Comparison of ENCODE assay signal across 8 mouse cellular contexts in genomic region chr9:50696851-50697705, GRCm38 (mm10). TPM values are rescaled to one million over a fixed set of nuclear protein-coding genes. Genes with fewer than 3 reads are reported as not detected.
DNase-seq lines count a peak whose midpoint lies in the region; ATAC-seq lines count a peak whose summit lies in the region.

No protein-coding gene starts in this region.

- peaks cover 41% of the 10 kb centered on the region for H3K27me3 ChIP-seq in liver, embryonic 11.5 days (replicated peaks; ENCODE audit: control insufficient read depth, insufficient read depth, low read length)
- peaks cover 20% of the 10 kb centered on the region for H3K27me3 ChIP-seq in embryonic facial prominence, embryonic 13.5 days
- peaks cover 4% of the 10 kb centered on the region; the same call in 1 of the 2 replicates for H3K27me3 ChIP-seq in intestine, embryonic 16.5 days (replicated peaks; ENCODE audit: control insufficient read depth, insufficient read depth, low read length)
- peaks cover 7% of the 10 kb centered on the region; the same call in 1 of the 2 replicates for H3K27me3 ChIP-seq in neural tube, embryonic 13.5 days

- no peaks in the 10 kb centered on the region; the same call in 1 of the 2 replicates for H3K36me3 ChIP-seq in liver, embryonic 11.5 days (ENCODE audit: control insufficient read depth, insufficient read depth, low read length)
- H3K36me3 ChIP-seq in embryonic facial prominence, embryonic 13.5 days: peaks cover 33% of the 10 kb centered on the region
- no peaks in the 10 kb centered on the region for H3K36me3 ChIP-seq in intestine, embryonic 16.5 days (ENCODE audit: control insufficient read depth, insufficient read depth, low read length)
- peaks cover 42% of the 10 kb centered on the region for H3K36me3 ChIP-seq in neural tube, embryonic 13.5 days

- no peak overlapping the region for H3K9ac ChIP-seq in liver, embryonic 11.5 days (ENCODE audit: low read depth, low read length)
- peak overlapping the region; percentile 58 for H3K9ac ChIP-seq in embryonic facial prominence, embryonic 13.5 days
- H3K9ac ChIP-seq in intestine, embryonic 16.5 days (ENCODE audit: low read depth, low read length): peak overlapping the region; percentile 51
- peak overlapping the region; percentile 79 for H3K9ac ChIP-seq in neural tube, embryonic 13.5 days

- no peak for DNase-seq in liver, embryonic 11.5 days (ENCODE audit: low spot score)
- DNase-seq in liver: no peak
- DNase-seq in T-cell, adult 2 months (ENCODE audit: low spot score): no peak
- DNase-seq in kidney, adult 18-20 months: no peak
- DNase-seq in thymus, postnatal 36 days: no peak

- no peak overlapping the region for H3K27ac ChIP-seq in liver, embryonic 11.5 days (ENCODE audit: low read depth, low read length)
- no peak overlapping the region for H3K27ac ChIP-seq in embryonic facial prominence, embryonic 13.5 days
- no peak overlapping the region for H3K27ac ChIP-seq in intestine, embryonic 16.5 days (ENCODE audit: low read length)
- H3K27ac ChIP-seq in neural tube, embryonic 13.5 days (replicated peaks): peak overlapping the region; percentile 79

- ATAC-seq in liver, embryonic 11.5 days (replicated peaks; ENCODE audit: low FRiP score): no peak
- no peak for ATAC-seq in embryonic facial prominence, embryonic 13.5 days (ENCODE audit: insufficient number of reproducible peaks, insufficient read depth, low FRiP score, low TSS enrichment, low read depth)
- ATAC-seq in intestine, embryonic 16.5 days: no peak
- no peak for ATAC-seq in neural tube, embryonic 13.5 days (ENCODE audit: low read depth)

- peaks cover 19% of the 10 kb centered on the region for H3K4me1 ChIP-seq in liver, embryonic 11.5 days (replicated peaks; ENCODE audit: control insufficient read depth, insufficient read depth, low read length)
- peaks cover 20% of the 10 kb centered on the region for H3K4me1 ChIP-seq in embryonic facial prominence, embryonic 13.5 days
- H3K4me1 ChIP-seq in intestine, embryonic 16.5 days (ENCODE audit: control insufficient read depth, insufficient read depth, low read length): peaks cover 14% of the 10 kb centered on the region
- H3K4me1 ChIP-seq in neural tube, embryonic 13.5 days (replicated peaks): peaks cover 57% of the 10 kb centered on the region

- peak overlapping the region; percentile 97 for H3K4me2 ChIP-seq in liver, embryonic 11.5 days
- H3K4me2 ChIP-seq in embryonic facial prominence, embryonic 13.5 days: peak overlapping the region; percentile 100
- peak overlapping the region; percentile 38; the same call in 1 of the 2 replicates for H3K4me2 ChIP-seq in intestine, embryonic 16.5 days (ENCODE audit: low read depth, low read length)
- H3K4me2 ChIP-seq in neural tube, embryonic 13.5 days: peak overlapping the region; percentile 82

- no peaks in the 10 kb centered on the region for H3K9me3 ChIP-seq in liver, embryonic 11.5 days (ENCODE audit: control insufficient read depth, low read length)
- no peaks in the 10 kb centered on the region for H3K9me3 ChIP-seq in embryonic facial prominence, embryonic 13.5 days
- no peaks in the 10 kb centered on the region for H3K9me3 ChIP-seq in intestine, embryonic 16.5 days (ENCODE audit: control insufficient read depth, low read length)
- no peaks in the 10 kb centered on the region for H3K9me3 ChIP-seq in neural tube, embryonic 13.5 days

- 60% methylated on average over 12 of the region's 12 CpGs for WGBS in liver, embryonic 11.5 days
- 69% methylated on average over 12 of the region's 12 CpGs for WGBS in embryonic facial prominence, embryonic 13.5 days
- 53% methylated on average over 12 of the region's 12 CpGs for WGBS in intestine, embryonic 16.5 days
- WGBS in neural tube, embryonic 13.5 days: 35% methylated on average over 12 of the region's 12 CpGs

- peak overlapping the region; percentile 21; the same call in 1 of the 2 replicates for H3K4me3 ChIP-seq in liver, embryonic 11.5 days (ENCODE audit: low read depth, low read length)
- peak overlapping the region; percentile 30 for H3K4me3 ChIP-seq in embryonic facial prominence, embryonic 13.5 days
- peak overlapping the region; percentile 25 for H3K4me3 ChIP-seq in intestine, embryonic 16.5 days (ENCODE audit: low read length)
- H3K4me3 ChIP-seq in neural tube, embryonic 13.5 days: peak overlapping the region; percentile 63

RNA-seq across cellular contexts. Expression of gene Dlat, which starts 37.5 kb away (rescaled TPM):
- 77.3 and 83.7 TPM in 2 replicates for polyA plus RNA-seq in liver, embryonic 11.5 days (2014; fragmentation: Nextera tagmentation; extraction: Ambion mirVana)
- 38.0 and 42.4 TPM in 2 replicates for polyA plus RNA-seq in embryonic facial prominence, embryonic 13.5 days (2015; fragmentation: Nextera tagmentation; extraction: Ambion mirVana)
- polyA plus RNA-seq in intestine, embryonic 16.5 days (2015; fragmentation: Nextera tagmentation; extraction: Ambion mirVana): 61.0 and 63.7 TPM in 2 replicates
- polyA plus RNA-seq in neural tube, embryonic 13.5 days (2015; fragmentation: Nextera tagmentation; extraction: Ambion mirVana): 48.9 and 50.8 TPM in 2 replicates

RNA-seq across cellular contexts. Expression of gene Dixdc1, which starts 42.2 kb away (rescaled TPM):
- polyA plus RNA-seq in liver, embryonic 11.5 days (2014; fragmentation: Nextera tagmentation; extraction: Ambion mirVana): 2.3 and 3.5 TPM in 2 replicates
- polyA plus RNA-seq in embryonic facial prominence, embryonic 13.5 days (2015; fragmentation: Nextera tagmentation; extraction: Ambion mirVana): 22.6 and 23.3 TPM in 2 replicates
- 4.8 TPM in 2 replicates for polyA plus RNA-seq in intestine, embryonic 16.5 days (2015; fragmentation: Nextera tagmentation; extraction: Ambion mirVana)
- polyA plus RNA-seq in neural tube, embryonic 13.5 days (2015; fragmentation: Nextera tagmentation; extraction: Ambion mirVana): 31.8 TPM in 2 replicates

RNA-seq across cellular contexts. Expression of gene 2310030G06Rik, which starts 49.3 kb away (rescaled TPM):
- 2.6 and 4.5 TPM in 2 replicates for polyA plus RNA-seq in liver, embryonic 11.5 days (2014; fragmentation: Nextera tagmentation; extraction: Ambion mirVana)
- polyA plus RNA-seq in embryonic facial prominence, embryonic 13.5 days (2015; fragmentation: Nextera tagmentation; extraction: Ambion mirVana): 6.0 and 6.7 TPM in 2 replicates
- 21.3 and 23.5 TPM in 2 replicates for polyA plus RNA-seq in intestine, embryonic 16.5 days (2015; fragmentation: Nextera tagmentation; extraction: Ambion mirVana)
- 1.7 and 2.3 TPM in 2 replicates for polyA plus RNA-seq in neural tube, embryonic 13.5 days (2015; fragmentation: Nextera tagmentation; extraction: Ambion mirVana)

RNA-seq across cellular contexts. Expression of gene Cryab, which starts 54.0 kb away (rescaled TPM):
- 8.0 and 13.7 TPM in 2 replicates for polyA plus RNA-seq in liver, embryonic 11.5 days (2014; fragmentation: Nextera tagmentation; extraction: Ambion mirVana)
- polyA plus RNA-seq in embryonic facial prominence, embryonic 13.5 days (2015; fragmentation: Nextera tagmentation; extraction: Ambion mirVana): 17.1 and 21.3 TPM in 2 replicates
- 62.8 and 63.6 TPM in 2 replicates for polyA plus RNA-seq in intestine, embryonic 16.5 days (2015; fragmentation: Nextera tagmentation; extraction: Ambion mirVana)
- polyA plus RNA-seq in neural tube, embryonic 13.5 days (2015; fragmentation: Nextera tagmentation; extraction: Ambion mirVana): 15.3 and 19.5 TPM in 2 replicates

RNA-seq across cellular contexts. Expression of gene Hspb2, which starts 55.1 kb away (rescaled TPM):
- 1.3 and 2.3 TPM in 2 replicates for polyA plus RNA-seq in liver, embryonic 11.5 days (2014; fragmentation: Nextera tagmentation; extraction: Ambion mirVana)
- polyA plus RNA-seq in embryonic facial prominence, embryonic 13.5 days (2015; fragmentation: Nextera tagmentation; extraction: Ambion mirVana): 4.8 and 5.7 TPM in 2 replicates
- polyA plus RNA-seq in intestine, embryonic 16.5 days (2015; fragmentation: Nextera tagmentation; extraction: Ambion mirVana): 5.0 TPM in 2 replicates
- 2.4 and 4.5 TPM in 2 replicates for polyA plus RNA-seq in neural tube, embryonic 13.5 days (2015; fragmentation: Nextera tagmentation; extraction: Ambion mirVana)

Comparison
In these comparisons a context has a peak if more than half of its experiments do, and no peak if none do; other contexts are left out.
1. H3K4me2 ChIP-seq: peak in every context shown above with its lines; median percentile 100 in embryonic facial prominence, embryonic 13.5 days; 97 in liver, embryonic 11.5 days; 82 in neural tube, embryonic 13.5 days; 38 in intestine, embryonic 16.5 days.